Mouse (Mus musculus): ENCODE data around the gene Etnk2. TPM values are rescaled to one million over a fixed set of nuclear protein-coding genes. Genes with fewer than 3 reads are reported as not detected.

The Etnk2 gene
- polyA plus RNA-seq, 1 experiment from 2014 or later = 1.3 TPM

DNA sequence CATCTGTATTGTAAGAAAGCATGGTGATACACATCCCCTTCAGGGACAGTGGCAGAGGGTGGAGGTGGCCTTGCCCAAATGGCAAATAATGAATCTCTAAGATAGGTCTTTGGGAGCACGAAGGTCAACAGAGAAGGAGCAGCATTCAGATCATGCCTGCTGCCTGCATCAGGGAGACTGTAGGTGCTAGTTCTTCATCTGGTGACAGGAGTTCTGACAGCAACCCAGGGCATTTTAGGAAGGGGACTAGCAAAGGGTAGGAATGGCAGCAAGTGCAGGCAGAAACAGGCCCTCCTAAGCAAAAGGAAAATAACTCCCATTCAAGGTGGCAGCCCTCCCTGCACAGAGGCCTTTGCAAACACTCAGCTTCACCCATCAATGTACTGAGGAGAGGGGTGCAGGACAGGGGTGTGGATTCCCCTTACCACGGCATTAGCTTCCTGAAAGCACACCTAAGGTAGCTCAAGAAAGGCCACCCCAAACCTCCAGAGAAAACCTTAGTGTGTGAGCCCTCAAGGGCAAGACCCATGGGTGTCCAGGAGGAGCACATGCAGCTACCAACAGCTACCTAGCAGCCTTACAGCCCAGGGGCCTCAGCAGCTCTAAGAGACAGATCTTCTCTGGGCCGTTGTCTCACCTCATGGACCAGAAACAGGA, 55.9 kb downstream of the Etnk2 start:
- no peaks in the 10 kb centered on the region for H3K9me3 ChIP-seq (replicated peaks)
- 0 out of 2 replicates have a peak overlapping the region, but pooled peaks have one; percentile 85 for H3K4me2 ChIP-seq
- H3K9ac ChIP-seq = no peak overlapping the region
- H3K27me3 ChIP-seq = peaks cover 4% of the 10 kb centered on the region; the same call in 1 of the 2 replicates
- WGBS = 85% methylated on average over 3 of the region's 3 CpGs
- no peak overlapping the region for H3K4me3 ChIP-seq
- no peak for ATAC-seq (replicated peaks; ENCODE audit: insufficient number of reproducible peaks, insufficient read depth, low FRiP score, low read depth)
- no peaks in the 10 kb centered on the region for H3K36me3 ChIP-seq
- peaks cover 58% of the 10 kb centered on the region for H3K4me1 ChIP-seq (replicated peaks)
- no peak overlapping the region for H3K27ac ChIP-seq

DNA sequence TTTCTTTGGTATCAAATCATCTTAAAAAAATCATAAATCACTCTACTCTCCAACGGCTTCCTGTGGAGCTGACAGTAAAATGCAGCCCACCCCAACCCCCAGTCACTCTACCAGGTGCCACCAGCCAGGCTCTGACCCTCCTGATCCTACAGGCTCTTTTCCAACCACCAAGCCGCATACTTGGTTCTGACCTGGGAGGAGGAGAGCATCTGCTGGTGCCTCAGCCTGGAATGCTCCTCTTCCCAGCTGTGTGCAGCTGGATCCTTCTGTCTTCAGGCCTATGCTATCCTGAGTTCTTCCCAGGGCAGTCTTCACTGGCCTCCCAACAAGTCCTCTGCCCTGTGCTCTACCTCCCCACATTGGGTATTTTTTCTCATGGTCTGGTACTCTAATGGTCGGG, 57.1 kb downstream of the Etnk2 start:
- H3K27ac ChIP-seq = no peak overlapping the region

DNA sequence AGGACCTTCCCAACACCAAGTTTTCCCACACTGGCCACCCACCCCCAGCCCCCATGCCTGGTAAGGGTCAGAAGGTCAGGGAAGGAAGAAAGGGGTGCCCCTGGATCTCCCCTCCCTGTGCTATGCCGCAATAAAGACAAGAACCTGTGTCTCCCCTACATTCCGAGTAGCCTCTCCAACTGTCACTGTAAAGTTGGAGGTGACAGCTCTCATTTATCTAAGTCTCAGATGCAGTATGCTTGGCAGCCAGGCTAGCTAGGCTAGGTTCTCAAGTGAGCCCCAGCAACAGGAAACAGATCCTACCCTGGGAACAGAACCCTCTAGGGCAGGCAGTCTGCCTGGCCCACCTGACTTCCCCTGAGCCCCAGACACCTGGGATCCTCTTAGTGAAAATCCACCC, 57.7 kb downstream of the Etnk2 start:
- no peak overlapping the region for H3K27ac ChIP-seq
- ATAC-seq (replicated peaks; ENCODE audit: insufficient number of reproducible peaks, insufficient read depth, low FRiP score, low read depth) = no peak
- H3K4me1 ChIP-seq (replicated peaks) = peaks cover 47% of the 10 kb centered on the region
- no peak overlapping the region for H3K4me3 ChIP-seq
- H3K9me3 ChIP-seq (replicated peaks) = no peaks in the 10 kb centered on the region
- 54% methylated on average over 2 of the region's 2 CpGs for WGBS
- H3K36me3 ChIP-seq = no peaks in the 10 kb centered on the region
- H3K27me3 ChIP-seq = peaks cover 4% of the 10 kb centered on the region; the same call in 1 of the 2 replicates
- no peak overlapping the region for H3K9ac ChIP-seq
- H3K4me2 ChIP-seq = peak overlapping the region; percentile 9

More for the DNA sequence above, 57.1 kb downstream of the Etnk2 start:
- Histone ChIP-seq H3K36me3 (no peaks in the 10 kb centered on the region), H3K9ac (no peak overlapping the region), H3K27me3 (peaks cover 4% of the 10 kb centered on the region; the same call in 1 of the 2 replicates), H3K4me2 (peak overlapping the region; percentile 9), H3K9me3 (replicated peaks) (no peaks in the 10 kb centered on the region), H3K4me3 (no peak overlapping the region), H3K4me1 (replicated peaks) (peaks cover 49% of the 10 kb centered on the region)
- ATAC-seq (replicated peaks; ENCODE audit: insufficient number of reproducible peaks, insufficient read depth, low FRiP score, low read depth) = no peak
- 58% methylated on average over 3 of the region's 3 CpGs for WGBS

DNA sequence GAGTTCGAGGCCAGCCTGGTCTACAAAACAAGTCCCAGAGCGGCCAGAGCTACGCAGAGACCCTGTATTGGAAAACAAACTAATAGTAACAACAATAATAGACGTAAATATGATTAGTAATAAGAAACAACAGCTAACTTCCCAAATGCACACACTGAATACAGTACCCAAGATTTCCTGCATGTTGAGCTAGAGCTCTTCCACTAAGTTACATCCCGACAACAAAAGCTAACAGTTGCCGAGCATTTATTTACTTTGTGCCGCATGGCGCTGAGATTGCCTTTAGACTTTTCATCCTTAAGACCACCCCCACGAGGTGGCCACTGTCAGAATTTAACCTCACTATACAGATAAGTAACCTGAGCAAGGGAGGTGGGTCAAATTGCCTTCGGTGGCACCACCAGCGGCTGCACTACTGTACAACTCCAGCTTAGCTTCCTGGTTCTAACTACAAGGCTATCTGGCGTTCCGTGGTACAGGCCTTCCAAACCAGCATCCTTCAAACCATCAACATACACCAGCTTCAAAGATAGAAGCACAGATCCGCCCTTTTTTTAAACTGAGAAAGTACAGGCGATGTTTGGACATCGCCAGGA, 58.7 kb downstream of the Etnk2 start:
- peak overlapping the region; percentile 85 for H3K4me3 ChIP-seq
- peak overlapping the region; percentile 91 for H3K27ac ChIP-seq
- H3K27me3 ChIP-seq = peaks cover 4% of the 10 kb centered on the region; the same call in 1 of the 2 replicates
- H3K9ac ChIP-seq = peak overlapping the region; percentile 80; the same call in 1 of the 2 replicates
- H3K36me3 ChIP-seq = no peaks in the 10 kb centered on the region
- H3K4me2 ChIP-seq = peak overlapping the region; percentile 99
- WGBS = 47% methylated on average over 16 of the region's 16 CpGs
- peaks cover 43% of the 10 kb centered on the region for H3K4me1 ChIP-seq (replicated peaks)
- ATAC-seq (replicated peaks; ENCODE audit: insufficient number of reproducible peaks, insufficient read depth, low FRiP score, low read depth) = no peak
- H3K9me3 ChIP-seq (replicated peaks) = no peaks in the 10 kb centered on the region

DNA sequence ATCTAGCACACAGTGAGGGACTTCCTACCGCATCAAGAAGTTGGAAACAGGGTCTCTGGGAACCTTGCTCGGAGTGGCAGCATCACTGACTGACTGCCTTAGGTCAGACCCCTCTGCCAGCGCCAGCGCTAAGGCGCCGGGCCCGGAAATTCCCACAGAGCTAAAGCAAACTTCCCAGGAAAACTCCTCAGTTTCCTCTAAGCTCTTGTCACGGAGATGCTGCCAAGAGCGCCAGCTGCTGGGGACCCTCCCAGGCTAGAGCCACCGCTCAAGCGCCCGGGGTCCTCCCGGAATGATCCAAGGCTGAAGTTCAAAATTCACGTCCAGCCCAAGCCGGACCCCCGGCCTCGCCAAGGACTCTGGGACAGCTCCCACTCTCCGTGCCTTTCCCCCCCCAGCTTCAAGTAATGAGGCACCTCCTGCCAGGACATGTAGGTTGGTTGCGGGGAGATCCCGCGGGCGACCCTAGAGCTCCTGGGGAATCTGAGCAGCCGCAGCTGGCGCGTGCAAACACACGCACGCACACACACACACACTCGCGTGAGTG, 59.3 kb downstream of the Etnk2 start:
- Histone ChIP-seq H3K27ac (peak overlapping the region; percentile 91), H3K4me2 (peak overlapping the region; percentile 99), H3K4me1 (replicated peaks) (peaks cover 37% of the 10 kb centered on the region), H3K9ac (peak overlapping the region; percentile 80), H3K36me3 (no peaks in the 10 kb centered on the region), H3K9me3 (replicated peaks) (no peaks in the 10 kb centered on the region), H3K4me3 (peak overlapping the region; percentile 85), H3K27me3 (peaks cover 4% of the 10 kb centered on the region; the same call in 1 of the 2 replicates)
- ATAC-seq (replicated peaks; ENCODE audit: insufficient number of reproducible peaks, insufficient read depth, low FRiP score, low read depth) = no peak
- under 1% methylated on average over 29 of the region's 29 CpGs for WGBS

DNA sequence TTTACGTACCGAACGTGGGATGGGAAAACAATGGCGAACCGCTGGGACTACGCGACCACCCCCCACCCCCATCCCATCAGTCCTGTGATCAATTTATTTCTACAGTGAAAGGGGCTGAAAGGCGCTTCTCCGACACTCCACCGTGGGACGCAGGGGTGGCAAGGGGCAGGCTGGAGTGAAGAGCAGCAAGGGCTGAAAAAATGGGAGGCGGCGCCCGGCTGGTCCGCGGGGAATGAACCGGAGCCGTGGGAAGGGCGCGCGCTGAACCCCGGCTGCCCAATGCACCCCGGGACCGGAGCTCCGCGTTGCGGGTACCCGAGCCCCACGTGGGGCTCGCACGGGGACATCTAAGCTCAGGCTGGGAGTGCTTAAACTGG, 59.8 kb downstream of the Etnk2 start:
- H3K4me2 ChIP-seq = peak overlapping the region; percentile 99
- H3K9me3 ChIP-seq (replicated peaks) = no peaks in the 10 kb centered on the region
- under 1% methylated on average over 31 of the region's 31 CpGs for WGBS
- peak overlapping the region; percentile 91 for H3K27ac ChIP-seq
- peaks cover 4% of the 10 kb centered on the region; the same call in 1 of the 2 replicates for H3K27me3 ChIP-seq
- peak overlapping the region; percentile 85 for H3K4me3 ChIP-seq
- H3K9ac ChIP-seq = peak overlapping the region; percentile 80
- H3K36me3 ChIP-seq = no peaks in the 10 kb centered on the region
- H3K4me1 ChIP-seq (replicated peaks) = peaks cover 33% of the 10 kb centered on the region
- ATAC-seq (replicated peaks; ENCODE audit: insufficient number of reproducible peaks, insufficient read depth, low FRiP score, low read depth) = 0 out of 2 replicates have a peak, but pooled peaks have one; percentile 6

DNA sequence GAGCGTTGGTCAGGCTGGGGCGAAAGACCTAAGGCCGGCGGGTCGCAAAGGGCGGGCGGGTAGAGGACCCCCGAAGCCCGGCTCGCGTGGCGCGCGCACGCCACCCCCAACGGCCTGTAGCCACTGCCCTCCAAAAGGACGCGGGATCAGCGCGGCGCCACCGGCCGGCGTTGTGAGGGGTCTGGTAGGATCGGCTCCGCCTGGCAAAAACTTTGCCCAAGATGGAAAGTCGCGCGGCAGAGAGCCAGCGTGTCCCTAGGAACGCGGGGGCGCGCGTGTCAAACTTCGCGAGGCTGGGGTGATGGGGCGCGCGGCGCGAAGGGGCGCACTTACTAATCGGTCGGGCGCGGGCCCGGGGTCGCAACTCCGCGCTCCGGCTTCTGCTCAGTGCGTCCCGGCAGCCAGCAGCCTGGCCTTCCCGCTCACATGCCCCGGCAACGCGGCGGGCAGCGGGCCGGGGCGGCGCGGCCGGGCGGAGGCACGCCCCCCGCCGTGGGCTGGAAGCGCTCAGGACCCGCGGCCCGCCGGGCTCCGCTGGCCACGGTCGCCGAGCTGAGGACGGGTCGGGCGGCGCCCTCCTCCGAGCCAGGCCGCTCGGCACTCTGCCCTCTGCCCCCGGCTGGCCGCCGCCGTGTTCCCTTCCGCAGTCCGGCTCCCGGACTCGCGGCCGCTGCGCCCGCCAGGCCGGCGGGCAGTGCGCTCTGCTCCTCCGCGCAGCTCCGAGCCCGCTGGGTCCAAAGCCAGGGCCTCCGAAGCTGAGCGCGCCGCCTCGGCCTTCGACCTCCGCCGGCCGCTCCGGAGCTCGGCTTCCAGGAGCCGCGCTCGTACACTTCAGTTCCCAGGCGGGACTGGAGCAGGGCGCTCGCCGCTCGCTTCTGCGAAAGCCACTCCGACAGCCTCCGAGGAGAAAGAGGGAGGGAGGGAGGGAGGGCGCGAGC, 60.4 kb downstream of the Etnk2 start, which contains the start of gene Sox13:
Sox13 (minus strand) TSS at position 835 of the 938 bp plus-strand sequence.
- Histone ChIP-seq H3K36me3 (no peaks in the 10 kb centered on the region), H3K9me3 (replicated peaks) (no peaks in the 10 kb centered on the region), H3K4me3 (peak within 1 kb of the TSS; percentile 85), H3K27me3 (peaks cover 4% of the 10 kb centered on the region; the same call in 1 of the 2 replicates), H3K27ac (peak within 1 kb of the TSS; percentile 91), H3K4me1 (replicated peaks) (peaks cover 26% of the 10 kb centered on the region), H3K9ac (peak within 1 kb of the TSS; percentile 80), H3K4me2 (peak within 1 kb of the TSS; percentile 99)
- under 1% methylated on average over 105 of the region's 128 CpGs for WGBS
- ATAC-seq (replicated peaks; ENCODE audit: insufficient number of reproducible peaks, insufficient read depth, low FRiP score, low read depth) = peak; percentile 64

DNA sequence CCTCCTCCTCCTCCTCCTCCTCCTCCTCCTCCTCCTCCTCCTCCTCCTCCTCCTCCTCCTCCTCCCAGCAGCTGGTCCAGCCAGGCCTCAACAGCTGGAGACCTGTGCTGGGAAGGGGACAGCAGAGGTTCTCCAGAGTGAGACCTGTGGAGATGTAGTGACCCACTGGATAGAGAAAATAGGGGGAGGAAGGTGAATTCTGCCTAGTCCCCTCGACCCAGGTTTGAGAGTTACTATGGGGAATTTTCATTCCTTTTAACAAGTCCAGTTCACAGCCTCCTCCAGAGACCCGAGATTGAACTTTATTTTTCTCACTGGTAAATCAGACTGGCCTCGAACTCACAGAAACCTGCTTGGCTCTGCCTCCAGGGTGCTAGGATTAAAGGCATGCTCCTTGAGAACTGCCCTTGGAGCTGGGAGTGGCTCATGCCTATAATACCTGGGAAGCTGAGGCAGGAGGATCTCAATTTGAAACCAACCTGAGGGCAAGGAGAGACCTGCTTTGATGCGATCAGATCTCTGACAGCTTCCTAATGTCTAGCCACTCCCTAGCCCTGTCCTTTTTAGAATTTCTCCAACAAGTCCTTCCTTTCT, 61.3 kb downstream of the Etnk2 start:
- Histone ChIP-seq H3K36me3 (no peaks in the 10 kb centered on the region), H3K27me3 (peaks cover 4% of the 10 kb centered on the region; the same call in 1 of the 2 replicates), H3K4me2 (peak overlapping the region; percentile 99), H3K9me3 (replicated peaks) (no peaks in the 10 kb centered on the region; the same call in 1 of the 2 replicates), H3K4me1 (replicated peaks) (peaks cover 20% of the 10 kb centered on the region), H3K4me3 (peak overlapping the region; percentile 85; the same call in 1 of the 2 replicates), H3K27ac (no peak overlapping the region), H3K9ac (no peak overlapping the region)
- WGBS = 64% methylated on average over 4 of the region's 4 CpGs
- ATAC-seq (replicated peaks; ENCODE audit: insufficient number of reproducible peaks, insufficient read depth, low FRiP score, low read depth) = no peak

All from heart, embryonic 15.5 days (tissue).